Mouse (Mus musculus): ENCODE results near the gene Actr3b. TPM values are rescaled to one million over a fixed set of nuclear protein-coding genes. Genes with fewer than 3 reads are reported as not detected.
"Not testable (repeated sequence)": the region's sequence is repeated elsewhere in the genome, so short reads cannot be mapped to it uniquely, and the experiment has no call there.

Gene Actr3b
- polyA plus RNA-seq, 1 experiment from 2014 or later, result 28.9 TPM

DNA sequence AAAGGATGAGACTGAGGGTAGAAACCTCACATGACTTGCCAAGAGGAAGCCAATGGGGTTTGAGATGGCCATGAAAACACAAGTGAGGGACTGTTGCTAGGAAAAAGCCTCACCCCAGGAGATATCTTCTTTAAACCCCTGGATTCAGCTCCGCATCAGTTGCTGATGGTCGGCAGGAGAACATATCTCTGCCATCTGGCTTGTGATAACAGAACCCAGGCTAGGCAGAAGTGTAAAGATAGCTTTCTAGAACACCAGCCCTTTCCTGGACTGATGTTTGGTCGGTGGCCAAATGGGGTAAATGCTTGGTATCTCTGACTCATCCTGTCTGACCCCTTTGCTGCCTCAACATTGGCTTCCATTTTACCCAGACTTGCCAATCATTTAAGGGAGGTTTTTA is 106.4 kb downstream of the Actr3b start:
- no peak overlapping the region for H3K4me3 ChIP-seq (replicated peaks; ENCODE audit: low read depth, low read length)
- H3K9ac ChIP-seq (replicated peaks; ENCODE audit: low read length), result no peak overlapping the region
- no peak for DNase-seq
- H3K27me3 ChIP-seq (ENCODE audit: control insufficient read depth, insufficient read depth, low read length), result no peaks in the 10 kb centered on the region
- WGBS, result 88% methylated on average over 3 of the region's 3 CpGs
- H3K4me2 ChIP-seq (ENCODE audit: low read length), result no peak overlapping the region
- no peaks in the 10 kb centered on the region for H3K36me3 ChIP-seq (ENCODE audit: control insufficient read depth, insufficient read depth, low read length)
- 0 out of 2 replicates have a peak, but pooled peaks cover 4% of the 10 kb centered on the region for H3K4me1 ChIP-seq (ENCODE audit: control insufficient read depth, insufficient read depth, low read length)
- H3K27ac ChIP-seq (replicated peaks; ENCODE audit: low read depth, low read length), result no peak overlapping the region
- no peak for ATAC-seq (ENCODE audit: low FRiP score, low TSS enrichment)
- no peaks in the 10 kb centered on the region for H3K9me3 ChIP-seq (ENCODE audit: control insufficient read depth, low read length)

DNA sequence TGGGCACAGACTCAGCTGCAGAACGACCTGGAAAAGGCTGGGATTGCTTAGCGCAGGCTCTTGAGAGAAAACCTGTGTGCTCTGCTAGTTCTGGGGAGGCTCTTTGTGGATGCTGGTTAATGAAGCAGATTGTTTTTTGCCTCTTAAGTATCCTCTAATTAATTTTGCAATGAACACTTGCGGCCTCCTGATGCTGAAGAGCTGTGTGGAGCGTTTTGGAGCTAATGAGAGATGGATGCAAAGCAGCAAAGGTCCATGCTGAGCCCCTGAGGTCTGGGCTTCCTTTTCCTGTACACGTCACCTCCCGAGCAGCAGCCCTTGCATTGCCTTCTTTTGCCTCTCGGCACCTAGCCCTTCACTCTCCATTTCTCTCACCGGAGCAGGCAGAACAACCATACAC is 110.1 kb downstream of the Actr3b start:
- ATAC-seq (ENCODE audit: low FRiP score, low TSS enrichment) (no peak), DNase-seq (peak; percentile 33)
- Histone ChIP-seq H3K9ac (replicated peaks; ENCODE audit: low read length) (no peak overlapping the region; the same call in 1 of the 2 replicates), H3K27me3 (ENCODE audit: control insufficient read depth, insufficient read depth, low read length) (no peaks in the 10 kb centered on the region), H3K4me1 (ENCODE audit: control insufficient read depth, insufficient read depth, low read length) (0 out of 2 replicates have a peak, but pooled peaks cover 4% of the 10 kb centered on the region), H3K4me2 (ENCODE audit: low read length) (no peak overlapping the region), H3K9me3 (ENCODE audit: control insufficient read depth, low read length) (no peaks in the 10 kb centered on the region), H3K36me3 (ENCODE audit: control insufficient read depth, insufficient read depth, low read length) (no peaks in the 10 kb centered on the region), H3K4me3 (replicated peaks; ENCODE audit: low read depth, low read length) (no peak overlapping the region), H3K27ac (replicated peaks; ENCODE audit: low read depth, low read length) (peak overlapping the region; percentile 14; the same call in 1 of the 2 replicates)
- 75% methylated on average over 8 of the region's 8 CpGs for WGBS

DNA sequence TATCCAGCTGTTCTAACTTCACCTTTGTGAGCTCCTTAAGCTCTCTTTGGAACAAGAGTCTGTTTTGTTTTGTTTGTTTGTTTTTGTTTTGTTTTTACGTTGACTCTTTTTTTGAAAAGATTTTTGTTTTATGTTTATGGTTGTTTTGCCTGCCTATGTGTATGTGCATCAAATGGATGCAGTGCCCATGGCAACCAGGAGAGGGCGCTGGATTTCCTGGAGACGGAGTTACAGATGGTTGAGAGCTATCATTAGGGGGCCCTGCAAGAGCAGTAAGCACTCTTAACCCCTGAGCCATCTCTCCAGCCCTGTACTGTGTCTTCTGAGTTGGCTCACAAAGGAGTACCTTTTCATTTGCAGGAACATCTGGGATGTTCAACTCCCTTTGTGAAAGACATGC is 110.8 kb downstream of the Actr3b start:
- ATAC-seq (ENCODE audit: low FRiP score, low TSS enrichment) (no peak), DNase-seq (no peak)
- H3K9me3 ChIP-seq (ENCODE audit: control insufficient read depth, low read length), result no peaks in the 10 kb centered on the region
- H3K27me3 ChIP-seq (ENCODE audit: control insufficient read depth, insufficient read depth, low read length), result no peaks in the 10 kb centered on the region
- no peak overlapping the region for H3K4me3 ChIP-seq (replicated peaks; ENCODE audit: low read depth, low read length)
- H3K36me3 ChIP-seq (ENCODE audit: control insufficient read depth, insufficient read depth, low read length), result no peaks in the 10 kb centered on the region
- WGBS, result 64% methylated on average over 3 of the region's 3 CpGs
- 0 out of 2 replicates have a peak, but pooled peaks cover 4% of the 10 kb centered on the region for H3K4me1 ChIP-seq (ENCODE audit: control insufficient read depth, insufficient read depth, low read length)
- peak overlapping the region; percentile 14; the same call in 1 of the 2 replicates for H3K27ac ChIP-seq (replicated peaks; ENCODE audit: low read depth, low read length)
- H3K9ac ChIP-seq (replicated peaks; ENCODE audit: low read length), result no peak overlapping the region
- H3K4me2 ChIP-seq (ENCODE audit: low read length), result no peak overlapping the region

DNA sequence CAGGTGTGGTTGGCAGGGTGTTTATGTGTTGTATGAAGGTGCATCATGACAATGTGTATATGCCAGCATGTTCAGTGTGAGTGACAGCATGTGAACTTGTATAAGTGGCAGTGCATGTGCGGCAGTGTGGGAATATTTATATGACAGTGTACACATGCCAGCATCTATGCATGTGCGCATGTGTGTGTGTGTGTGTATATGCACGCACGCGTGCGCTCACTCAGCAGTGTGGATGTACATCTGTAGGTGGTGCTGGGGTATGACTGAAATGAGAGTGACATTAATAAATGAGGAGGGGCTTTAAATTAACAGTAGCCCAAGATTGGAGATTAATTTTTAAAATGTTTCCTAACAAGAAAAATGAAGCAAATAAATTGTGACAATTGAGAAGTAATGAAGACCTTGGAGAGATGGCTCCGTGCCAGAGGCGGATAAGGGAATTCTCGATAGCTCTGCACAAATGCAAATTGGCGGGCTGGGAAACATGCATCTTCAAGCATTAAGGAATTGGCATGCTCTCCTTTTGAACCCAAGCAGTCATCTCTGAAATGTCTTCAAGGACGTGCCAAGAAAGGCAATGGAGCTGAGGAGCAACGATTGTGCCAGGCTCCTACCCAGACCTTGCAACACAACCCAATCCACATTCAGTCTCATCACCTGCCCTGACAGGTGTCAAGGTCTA is 111.7 kb downstream of the Actr3b start:
- peak overlapping the region; percentile 70 for H3K27ac ChIP-seq (replicated peaks; ENCODE audit: low read depth, low read length)
- peak; percentile 82 for DNase-seq
- H3K9ac ChIP-seq (replicated peaks; ENCODE audit: low read length), result no peak overlapping the region
- 75% methylated on average over 12 of the region's 12 CpGs for WGBS
- H3K4me3 ChIP-seq (replicated peaks; ENCODE audit: low read depth, low read length), result no peak overlapping the region
- no peaks in the 10 kb centered on the region for H3K9me3 ChIP-seq (ENCODE audit: control insufficient read depth, low read length)
- H3K36me3 ChIP-seq (ENCODE audit: control insufficient read depth, insufficient read depth, low read length), result no peaks in the 10 kb centered on the region
- H3K27me3 ChIP-seq (ENCODE audit: control insufficient read depth, insufficient read depth, low read length), result no peaks in the 10 kb centered on the region
- no peak; the same call in 1 of the 2 replicates for ATAC-seq (ENCODE audit: low FRiP score, low TSS enrichment)
- 0 out of 2 replicates have a peak, but pooled peaks cover 4% of the 10 kb centered on the region for H3K4me1 ChIP-seq (ENCODE audit: control insufficient read depth, insufficient read depth, low read length)
- no peak overlapping the region for H3K4me2 ChIP-seq (ENCODE audit: low read length)

DNA sequence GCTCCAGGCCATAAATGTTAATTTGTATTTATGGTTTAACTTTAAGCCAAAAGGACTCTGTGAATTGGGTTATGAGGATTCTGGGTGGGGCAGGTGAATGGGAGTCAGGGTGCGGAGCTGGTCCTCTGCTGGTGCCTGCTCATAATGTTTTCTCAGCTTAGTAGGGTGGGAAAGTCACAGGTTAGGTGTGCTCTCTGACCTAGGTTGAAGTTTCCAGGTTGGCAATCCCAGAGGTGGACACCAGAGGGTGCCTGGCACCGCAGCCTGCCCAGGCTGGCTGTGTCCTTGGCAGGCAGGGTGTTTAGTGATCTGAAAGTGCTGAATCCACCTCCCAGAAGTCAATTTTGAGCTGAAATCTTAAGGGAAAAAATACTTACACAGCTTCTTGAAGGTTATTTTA is 113.2 kb downstream of the Actr3b start:
- 0 out of 2 replicates have a peak, but pooled peaks cover 4% of the 10 kb centered on the region for H3K4me1 ChIP-seq (ENCODE audit: control insufficient read depth, insufficient read depth, low read length)
- WGBS, result 81% methylated on average over 2 of the region's 2 CpGs
- H3K27me3 ChIP-seq (ENCODE audit: control insufficient read depth, insufficient read depth, low read length), result no peaks in the 10 kb centered on the region
- no peaks in the 10 kb centered on the region for H3K36me3 ChIP-seq (ENCODE audit: control insufficient read depth, insufficient read depth, low read length)
- ATAC-seq (ENCODE audit: low FRiP score, low TSS enrichment), result no peak
- no peaks in the 10 kb centered on the region for H3K9me3 ChIP-seq (ENCODE audit: control insufficient read depth, low read length)
- DNase-seq, result peak; percentile 63
- no peak overlapping the region for H3K9ac ChIP-seq (replicated peaks; ENCODE audit: low read length)
- no peak overlapping the region for H3K4me3 ChIP-seq (replicated peaks; ENCODE audit: low read depth, low read length)
- no peak overlapping the region for H3K27ac ChIP-seq (replicated peaks; ENCODE audit: low read depth, low read length)
- H3K4me2 ChIP-seq (ENCODE audit: low read length), result no peak overlapping the region

DNA sequence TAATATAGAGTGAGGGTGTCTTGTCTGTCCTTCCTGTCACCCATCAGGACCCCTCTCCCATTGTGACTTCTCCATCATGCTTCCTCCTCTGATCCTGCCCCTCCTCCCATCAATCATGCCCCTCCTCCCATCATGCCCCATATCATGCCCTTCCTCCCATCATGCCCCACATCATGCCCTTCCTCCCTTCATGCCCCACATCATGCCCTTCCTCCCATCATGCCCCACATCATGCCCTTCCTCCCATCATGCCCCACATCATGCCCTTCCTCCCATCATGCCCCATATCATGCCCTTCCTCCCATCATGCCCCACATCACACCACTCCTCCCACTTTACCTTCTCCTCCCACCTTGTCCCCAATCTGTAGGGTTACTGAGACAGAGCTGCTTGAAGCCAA is 116.1 kb downstream of the Actr3b start:
- H3K27me3 ChIP-seq (ENCODE audit: control insufficient read depth, insufficient read depth, low read length); DNase-seq; H3K36me3 ChIP-seq (ENCODE audit: control insufficient read depth, insufficient read depth, low read length); H3K27ac ChIP-seq (replicated peaks; ENCODE audit: low read depth, low read length); ATAC-seq (ENCODE audit: low FRiP score, low TSS enrichment); H3K4me2 ChIP-seq (ENCODE audit: low read length); H3K4me3 ChIP-seq (replicated peaks; ENCODE audit: low read depth, low read length); H3K9ac ChIP-seq (replicated peaks; ENCODE audit: low read length); H3K9me3 ChIP-seq (ENCODE audit: control insufficient read depth, low read length); H3K4me1 ChIP-seq (ENCODE audit: control insufficient read depth, insufficient read depth, low read length): not testable (repeated sequence)

DNA sequence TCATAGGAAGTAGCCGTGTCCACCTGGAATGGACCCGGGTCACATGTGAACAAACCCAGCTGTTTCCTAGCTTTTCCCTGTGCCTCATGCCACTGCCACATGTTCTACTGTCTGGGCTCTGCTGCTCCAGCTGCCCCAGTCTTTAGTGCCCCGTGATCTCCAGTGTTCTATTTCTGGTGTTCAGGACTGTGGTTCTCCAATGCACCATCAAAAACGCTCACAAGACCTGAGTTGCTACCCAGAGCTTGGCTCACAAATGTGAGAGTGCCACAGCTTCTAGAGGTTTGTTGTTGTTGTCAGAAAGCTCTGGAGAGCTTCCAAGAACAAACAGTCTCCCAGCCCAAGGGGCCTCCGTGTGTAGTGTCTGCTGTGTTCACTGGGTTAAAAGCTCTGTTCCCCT is 117.5 kb downstream of the Actr3b start:
- Histone ChIP-seq H3K4me2 (ENCODE audit: low read length) (no peak overlapping the region), H3K27ac (replicated peaks; ENCODE audit: low read depth, low read length) (no peak overlapping the region), H3K4me1 (ENCODE audit: control insufficient read depth, insufficient read depth, low read length) (no peaks in the 10 kb centered on the region), H3K36me3 (ENCODE audit: control insufficient read depth, insufficient read depth, low read length) (no peaks in the 10 kb centered on the region), H3K4me3 (replicated peaks; ENCODE audit: low read depth, low read length) (no peak overlapping the region), H3K9ac (replicated peaks; ENCODE audit: low read length) (no peak overlapping the region), H3K9me3 (ENCODE audit: control insufficient read depth, low read length) (no peaks in the 10 kb centered on the region), H3K27me3 (ENCODE audit: control insufficient read depth, insufficient read depth, low read length) (no peaks in the 10 kb centered on the region)
- 88% methylated on average over 5 of the region's 5 CpGs for WGBS
- ATAC-seq (ENCODE audit: low FRiP score, low TSS enrichment) (no peak), DNase-seq (no peak)

DNA sequence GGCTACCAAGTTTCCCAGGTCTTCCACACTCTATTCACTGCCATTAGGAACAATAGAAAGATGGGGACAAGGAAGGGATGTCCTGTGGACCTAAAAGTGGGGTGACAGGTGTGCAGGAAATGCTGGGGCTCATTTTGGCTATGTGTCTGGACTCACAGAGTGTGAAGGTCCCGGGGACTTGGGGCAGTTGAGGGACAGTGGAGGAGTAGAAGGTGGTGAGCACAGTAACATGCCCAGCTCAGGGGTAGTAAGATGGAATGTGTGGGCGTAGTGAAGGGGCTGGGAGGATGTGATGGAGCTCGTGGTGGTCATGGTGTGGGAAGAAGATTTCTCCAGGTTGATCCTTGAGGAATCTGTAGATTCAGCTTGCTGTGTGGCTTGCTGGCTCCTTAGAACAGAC is 118.2 kb downstream of the Actr3b start:
- Histone ChIP-seq H3K36me3 (ENCODE audit: control insufficient read depth, insufficient read depth, low read length) (no peaks in the 10 kb centered on the region), H3K9ac (replicated peaks; ENCODE audit: low read length) (no peak overlapping the region), H3K4me3 (replicated peaks; ENCODE audit: low read depth, low read length) (no peak overlapping the region), H3K27ac (replicated peaks; ENCODE audit: low read depth, low read length) (no peak overlapping the region), H3K27me3 (ENCODE audit: control insufficient read depth, insufficient read depth, low read length) (no peaks in the 10 kb centered on the region), H3K4me2 (ENCODE audit: low read length) (no peak overlapping the region), H3K9me3 (ENCODE audit: control insufficient read depth, low read length) (no peaks in the 10 kb centered on the region), H3K4me1 (ENCODE audit: control insufficient read depth, insufficient read depth, low read length) (no peaks in the 10 kb centered on the region)
- ATAC-seq (ENCODE audit: low FRiP score, low TSS enrichment), result no peak
- WGBS, result 81% methylated on average over 3 of the region's 3 CpGs
- DNase-seq, result no peak

DNA sequence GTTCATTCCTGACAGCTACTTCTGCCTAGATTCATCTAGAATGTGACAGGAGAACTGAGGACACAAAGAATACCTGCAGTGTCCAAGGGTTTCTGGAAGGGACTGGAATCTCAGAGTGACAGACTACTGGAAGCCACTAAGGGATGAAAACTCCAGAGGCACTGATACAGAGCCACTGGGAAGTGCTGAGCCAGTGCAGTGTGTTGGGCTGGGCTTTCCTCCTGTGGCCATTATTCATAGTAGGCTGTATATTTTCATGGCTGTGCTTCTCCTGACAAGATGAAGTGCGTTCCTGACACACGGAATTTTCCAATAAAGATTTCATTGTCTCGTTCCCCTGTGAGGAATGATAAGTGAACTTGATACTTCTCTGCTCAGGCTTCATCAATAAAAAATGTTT is 126.9 kb downstream of the Actr3b start:
- no peaks in the 10 kb centered on the region for H3K27me3 ChIP-seq (ENCODE audit: control insufficient read depth, insufficient read depth, low read length)
- 80% methylated on average over 3 of the region's 3 CpGs for WGBS
- H3K9ac ChIP-seq (replicated peaks; ENCODE audit: low read length), result no peak overlapping the region
- ATAC-seq (ENCODE audit: low FRiP score, low TSS enrichment) (no peak), DNase-seq (no peak)
- no peak overlapping the region for H3K27ac ChIP-seq (replicated peaks; ENCODE audit: low read depth, low read length)
- H3K4me3 ChIP-seq (replicated peaks; ENCODE audit: low read depth, low read length), result no peak overlapping the region
- no peaks in the 10 kb centered on the region for H3K36me3 ChIP-seq (ENCODE audit: control insufficient read depth, insufficient read depth, low read length)
- H3K4me2 ChIP-seq (ENCODE audit: low read length), result no peak overlapping the region
- H3K4me1 ChIP-seq (ENCODE audit: control insufficient read depth, insufficient read depth, low read length), result no peaks in the 10 kb centered on the region
- 0 out of 2 replicates have a peak, but pooled peaks cover 4% of the 10 kb centered on the region for H3K9me3 ChIP-seq (ENCODE audit: control insufficient read depth, low read length)
